Mouse (Mus musculus): ENCODE measurements at regions not wholly inside any gene's neighbourhood (a gene's known extent, or its start where the extent isn't known, plus 50 kb on each side); places are given as distances from the start of the nearest gene placed in this dataset.

- Histone ChIP-seq H3K9ac (ENCODE audit: low read length) (no peak overlapping the region), H3K27ac (ENCODE audit: low read depth, low read length) (no peak overlapping the region), H3K4me2 (ENCODE audit: low read depth, low read length, severe bottlenecking) (no peak overlapping the region), H3K27me3 (ENCODE audit: control insufficient read depth, insufficient read depth, low read length) (no peaks in the 10 kb centered on the region), H3K4me3 (ENCODE audit: low read depth, low read length) (no peak overlapping the region), H3K4me1 (replicated peaks; ENCODE audit: control insufficient read depth, insufficient read depth, low read length) (no peaks in the 10 kb centered on the region), H3K36me3 (ENCODE audit: control insufficient read depth, insufficient read depth, low read length) (no peaks in the 10 kb centered on the region), H3K9me3 (ENCODE audit: control insufficient read depth, low read length) (no peaks in the 10 kb centered on the region)
- no peak for ATAC-seq (replicated peaks; ENCODE audit: low FRiP score)
- DNase-seq (ENCODE audit: low spot score): no peak
Observed at GRCm38 (mm10) chr2:39633041-39633440, 406.8 kb upstream of the Ppp6c start.

DNA sequence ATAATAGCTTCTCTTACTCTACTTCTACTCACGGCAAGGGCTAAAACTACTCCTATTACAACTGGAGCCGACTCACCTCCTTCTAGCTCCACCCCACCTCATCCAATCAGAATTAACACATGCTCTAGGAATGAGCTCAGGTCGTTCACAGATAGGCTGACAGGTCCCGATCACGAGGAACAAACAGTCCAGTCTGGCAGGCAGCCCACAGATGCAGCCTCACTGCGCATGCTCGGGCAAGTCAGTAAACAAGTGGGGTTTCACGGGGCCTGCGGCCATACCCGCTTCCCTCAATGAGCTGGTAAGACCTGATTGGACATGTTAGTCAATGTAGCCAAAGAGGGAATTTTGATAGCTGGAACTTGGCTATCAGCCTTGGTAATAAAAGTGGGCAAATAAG, 388.0 kb upstream of the Ppp6c start:
- Histone ChIP-seq H3K27ac (ENCODE audit: low read depth, low read length) (no peak overlapping the region), H3K4me3 (ENCODE audit: low read depth, low read length) (no peak overlapping the region), H3K9me3 (ENCODE audit: control insufficient read depth, low read length) (no peaks in the 10 kb centered on the region), H3K27me3 (ENCODE audit: control insufficient read depth, insufficient read depth, low read length) (no peaks in the 10 kb centered on the region), H3K36me3 (ENCODE audit: control insufficient read depth, insufficient read depth, low read length) (no peaks in the 10 kb centered on the region), H3K4me2 (ENCODE audit: low read depth, low read length, severe bottlenecking) (no peak overlapping the region), H3K9ac (ENCODE audit: low read length) (no peak overlapping the region), H3K4me1 (replicated peaks; ENCODE audit: control insufficient read depth, insufficient read depth, low read length) (no peaks in the 10 kb centered on the region)
- DNase-seq (ENCODE audit: low spot score): peak; percentile 51
- no peak for ATAC-seq (replicated peaks; ENCODE audit: low FRiP score)
- 87% methylated on average over 10 of the region's 10 CpGs for WGBS

GRCm38 (mm10) chr2:39612809-39613208, 386.6 kb upstream of the Ppp6c start:
- Histone ChIP-seq H3K9me3 (ENCODE audit: control insufficient read depth, low read length) (no peaks in the 10 kb centered on the region), H3K27me3 (ENCODE audit: control insufficient read depth, insufficient read depth, low read length) (no peaks in the 10 kb centered on the region), H3K9ac (ENCODE audit: low read length) (no peak overlapping the region), H3K4me2 (ENCODE audit: low read depth, low read length, severe bottlenecking) (no peak overlapping the region), H3K27ac (ENCODE audit: low read depth, low read length) (no peak overlapping the region), H3K4me3 (ENCODE audit: low read depth, low read length) (no peak overlapping the region), H3K4me1 (replicated peaks; ENCODE audit: control insufficient read depth, insufficient read depth, low read length) (no peaks in the 10 kb centered on the region), H3K36me3 (ENCODE audit: control insufficient read depth, insufficient read depth, low read length) (no peaks in the 10 kb centered on the region)
- no peak for DNase-seq (ENCODE audit: low spot score)
- ATAC-seq (replicated peaks; ENCODE audit: low FRiP score): no peak; the same call in 1 of the 2 replicates
- 79% methylated on average over 1 of the region's 1 CpGs for WGBS

- H3K27me3 ChIP-seq (ENCODE audit: control insufficient read depth, insufficient read depth, low read length): no peaks in the 10 kb centered on the region
- H3K27ac ChIP-seq (ENCODE audit: low read depth, low read length): no peak overlapping the region
- no peak for ATAC-seq (replicated peaks; ENCODE audit: low FRiP score)
- H3K36me3 ChIP-seq (ENCODE audit: control insufficient read depth, insufficient read depth, low read length): no peaks in the 10 kb centered on the region
- H3K9ac ChIP-seq (ENCODE audit: low read length): no peak overlapping the region
- H3K4me3 ChIP-seq (ENCODE audit: low read depth, low read length): no peak overlapping the region
- 86% methylated on average over 2 of the region's 2 CpGs for WGBS
- no peak overlapping the region for H3K4me2 ChIP-seq (ENCODE audit: low read depth, low read length, severe bottlenecking)
- DNase-seq (ENCODE audit: low spot score): no peak
- H3K9me3 ChIP-seq (ENCODE audit: control insufficient read depth, low read length): no peaks in the 10 kb centered on the region
- H3K4me1 ChIP-seq (replicated peaks; ENCODE audit: control insufficient read depth, insufficient read depth, low read length): no peaks in the 10 kb centered on the region
Observed at GRCm38 (mm10) chr2:39612236-39612635, 386.0 kb upstream of the Ppp6c start.

GRCm38 (mm10) chr2:39602256-39602655, 376.0 kb upstream of the Ppp6c start:
- H3K27me3 ChIP-seq (ENCODE audit: control insufficient read depth, insufficient read depth, low read length): no peaks in the 10 kb centered on the region
- no peak for ATAC-seq (replicated peaks; ENCODE audit: low FRiP score)
- no peak overlapping the region for H3K9ac ChIP-seq (ENCODE audit: low read length)
- H3K4me2 ChIP-seq (ENCODE audit: low read depth, low read length, severe bottlenecking): no peak overlapping the region
- no peaks in the 10 kb centered on the region for H3K36me3 ChIP-seq (ENCODE audit: control insufficient read depth, insufficient read depth, low read length)
- H3K27ac ChIP-seq (ENCODE audit: low read depth, low read length): no peak overlapping the region
- no peaks in the 10 kb centered on the region for H3K9me3 ChIP-seq (ENCODE audit: control insufficient read depth, low read length)
- DNase-seq (ENCODE audit: low spot score): no peak
- no peak overlapping the region for H3K4me3 ChIP-seq (ENCODE audit: low read depth, low read length)
- no peaks in the 10 kb centered on the region for H3K4me1 ChIP-seq (replicated peaks; ENCODE audit: control insufficient read depth, insufficient read depth, low read length)

- Histone ChIP-seq H3K36me3 (ENCODE audit: control insufficient read depth, insufficient read depth, low read length) (no peaks in the 10 kb centered on the region), H3K4me3 (ENCODE audit: low read depth, low read length) (no peak overlapping the region), H3K9me3 (ENCODE audit: control insufficient read depth, low read length) (no peaks in the 10 kb centered on the region), H3K27ac (ENCODE audit: low read depth, low read length) (no peak overlapping the region), H3K4me2 (ENCODE audit: low read depth, low read length, severe bottlenecking) (no peak overlapping the region), H3K4me1 (replicated peaks; ENCODE audit: control insufficient read depth, insufficient read depth, low read length) (no peaks in the 10 kb centered on the region), H3K27me3 (ENCODE audit: control insufficient read depth, insufficient read depth, low read length) (no peaks in the 10 kb centered on the region), H3K9ac (ENCODE audit: low read length) (no peak overlapping the region)
- DNase-seq (ENCODE audit: low spot score) (no peak), ATAC-seq (replicated peaks; ENCODE audit: low FRiP score) (no peak)
- WGBS: 78% methylated on average over 1 of the region's 1 CpGs
Observed at GRCm38 (mm10) chr2:39558193-39558592, 331.9 kb upstream of the Ppp6c start.

- Histone ChIP-seq H3K9ac (ENCODE audit: low read length) (no peak overlapping the region), H3K4me2 (ENCODE audit: low read depth, low read length, severe bottlenecking) (no peak overlapping the region), H3K27ac (ENCODE audit: low read depth, low read length) (no peak overlapping the region), H3K4me1 (replicated peaks; ENCODE audit: control insufficient read depth, insufficient read depth, low read length) (no peaks in the 10 kb centered on the region), H3K9me3 (ENCODE audit: control insufficient read depth, low read length) (no peaks in the 10 kb centered on the region), H3K36me3 (ENCODE audit: control insufficient read depth, insufficient read depth, low read length) (no peaks in the 10 kb centered on the region), H3K4me3 (ENCODE audit: low read depth, low read length) (no peak overlapping the region), H3K27me3 (ENCODE audit: control insufficient read depth, insufficient read depth, low read length) (no peaks in the 10 kb centered on the region)
- WGBS: 85% methylated on average over 2 of the region's 2 CpGs
- no peak for DNase-seq (ENCODE audit: low spot score)
- no peak for ATAC-seq (replicated peaks; ENCODE audit: low FRiP score)
Observed at GRCm38 (mm10) chr2:39507984-39508383, 281.7 kb upstream of the Ppp6c start.

DNA sequence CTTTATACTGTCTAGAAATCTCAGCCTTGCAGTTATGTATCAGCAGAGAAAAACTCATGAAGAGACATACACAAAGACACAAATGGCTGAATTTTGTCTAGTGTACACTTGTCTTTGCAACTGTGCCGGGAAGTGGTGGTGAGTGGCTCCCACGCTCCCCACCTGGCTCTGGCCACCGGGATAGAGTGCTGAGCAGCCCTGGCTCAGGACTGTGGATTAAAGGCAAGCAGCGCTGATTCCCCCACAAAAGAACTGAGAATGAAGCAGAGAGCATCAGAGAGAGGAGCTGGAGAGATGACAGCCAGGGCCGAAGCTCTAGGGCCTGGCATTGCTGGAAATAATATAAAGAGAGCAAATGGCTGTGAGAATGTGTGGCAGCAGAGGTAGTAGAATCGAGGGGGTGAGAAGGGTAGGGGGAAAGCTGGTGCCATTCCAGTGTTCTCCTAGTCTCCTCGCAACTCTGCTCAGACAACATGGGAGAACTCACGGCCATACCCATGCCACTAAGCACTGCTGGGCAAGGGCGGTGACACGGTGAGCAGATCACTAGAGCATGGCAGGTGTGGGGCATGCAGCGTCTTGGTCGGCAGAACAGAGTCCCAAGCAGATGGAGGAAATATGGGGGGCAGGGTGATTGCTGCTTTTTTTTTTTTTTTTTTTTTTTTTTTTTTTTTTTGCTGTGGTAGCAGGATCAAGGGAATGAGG, 257.1 kb upstream of the Ppp6c start:
- DNase-seq (ENCODE audit: low spot score): peak; percentile 50
- ATAC-seq (replicated peaks; ENCODE audit: low FRiP score): 0 out of 2 replicates have a peak, but pooled peaks have one; percentile 30
- Histone ChIP-seq H3K9ac (ENCODE audit: low read length) (no peak overlapping the region), H3K27ac (ENCODE audit: low read depth, low read length) (no peak overlapping the region), H3K4me1 (replicated peaks; ENCODE audit: control insufficient read depth, insufficient read depth, low read length) (no peaks in the 10 kb centered on the region), H3K27me3 (ENCODE audit: control insufficient read depth, insufficient read depth, low read length) (no peaks in the 10 kb centered on the region), H3K36me3 (ENCODE audit: control insufficient read depth, insufficient read depth, low read length) (no peaks in the 10 kb centered on the region), H3K4me3 (ENCODE audit: low read depth, low read length) (no peak overlapping the region), H3K4me2 (ENCODE audit: low read depth, low read length, severe bottlenecking) (peak overlapping the region; percentile 15; the same call in 1 of the 2 replicates), H3K9me3 (ENCODE audit: control insufficient read depth, low read length) (no peaks in the 10 kb centered on the region)
- 23% methylated on average over 12 of the region's 12 CpGs for WGBS

GRCm38 (mm10) chr2:39482608-39483007, 256.4 kb upstream of the Ppp6c start:
- no peak overlapping the region for H3K27ac ChIP-seq (ENCODE audit: low read depth, low read length)
- ATAC-seq (replicated peaks; ENCODE audit: low FRiP score): no peak
- no peak overlapping the region for H3K4me2 ChIP-seq (ENCODE audit: low read depth, low read length, severe bottlenecking)
- no peaks in the 10 kb centered on the region for H3K27me3 ChIP-seq (ENCODE audit: control insufficient read depth, insufficient read depth, low read length)
- no peak overlapping the region for H3K4me3 ChIP-seq (ENCODE audit: low read depth, low read length)
- H3K9ac ChIP-seq (ENCODE audit: low read length): no peak overlapping the region
- no peaks in the 10 kb centered on the region for H3K36me3 ChIP-seq (ENCODE audit: control insufficient read depth, insufficient read depth, low read length)
- H3K4me1 ChIP-seq (replicated peaks; ENCODE audit: control insufficient read depth, insufficient read depth, low read length): no peaks in the 10 kb centered on the region
- no peaks in the 10 kb centered on the region for H3K9me3 ChIP-seq (ENCODE audit: control insufficient read depth, low read length)
- no peak for DNase-seq (ENCODE audit: low spot score)
- WGBS: 39% methylated on average over 2 of the region's 2 CpGs
